12 mouse cellular contexts compared by ENCODE assay signal in genomic region chr5:147630426-147631290, GRCm38 (mm10).
A peak's percentile ranks its signal among the peaks of the same experiment; 100 is the strongest.
DNase-seq lines count a peak whose midpoint lies in the region; ATAC-seq and TF ChIP-seq lines count a peak whose summit lies in the region.
"Had no signal": no experiment of that assay in that cellular context is flagged by ENCODE, and none has a peak within 500 bp of the region (broad histone marks: within the 10 kb centered on the region; RNA-seq: fewer than 3 reads in every experiment).

No protein-coding gene starts in this region.

- DNase-seq in heart, postnatal 25 days (ENCODE audit: low spot score) = no peak
- DNase-seq in lung, postnatal 10 days = peak; percentile 12
- no peak for DNase-seq in lung, postnatal 25 days (ENCODE audit: low spot score)
- DNase-seq in kidney, adult 2 months = peak; percentile 67
- DNase-seq in kidney, postnatal 4 days = peak; percentile 24 to 45
- DNase-seq in cerebellum, postnatal 4 days (ENCODE audit: low spot score in 2 of 2) = no peak
- DNase-seq: cerebellum, postnatal 36 days had no signal

- H3K36me3 ChIP-seq in heart, embryonic 12.5 days = peaks cover 19% of the 10 kb centered on the region
- H3K36me3 ChIP-seq in kidney, adult 2 months (ENCODE audit: control insufficient read depth, insufficient read depth, low read length) = no peaks in the 10 kb centered on the region
- H3K36me3 ChIP-seq: embryonic facial prominence, embryonic 13.5 days; hindbrain, embryonic 12.5 days had no signal

- no peaks in the 10 kb centered on the region for H3K27me3 ChIP-seq in heart, embryonic 12.5 days (replicated peaks)
- H3K27me3 ChIP-seq in kidney, adult 2 months (replicated peaks; ENCODE audit: control insufficient read depth, insufficient read depth, low read length) = no peaks in the 10 kb centered on the region; the same call in 1 of the 2 replicates
- H3K27me3 ChIP-seq: embryonic facial prominence, embryonic 13.5 days; hindbrain, embryonic 12.5 days had no signal

- intact Hi-C loops in heart, postnatal 25 days (cut with DNase I) = no loop called here

- TF ChIP-seq CTCF in kidney, adult 2 months (conservative IDR thresholded peaks at IDR 0.05; ENCODE audit: insufficient read depth, insufficient read length, low read depth, low read length) = no peak

- peaks cover 19% of the 10 kb centered on the region for H3K4me1 ChIP-seq in heart, embryonic 12.5 days (replicated peaks)
- no peaks in the 10 kb centered on the region for H3K4me1 ChIP-seq in kidney, adult 2 months (ENCODE audit: control insufficient read depth, insufficient read depth, low read length)

- no peak for TF ChIP-seq POLR2A in kidney, adult 2 months (IDR thresholded peaks at IDR 0.05; ENCODE audit: low read depth, low read length)

- no peak overlapping the region for H3K4me3 ChIP-seq in heart, embryonic 12.5 days
- no peak overlapping the region for H3K4me3 ChIP-seq in kidney, adult 2 months (ENCODE audit: insufficient read depth, low read depth, low read length)
- H3K4me3 ChIP-seq: embryonic facial prominence, embryonic 13.5 days; hindbrain, embryonic 12.5 days; myocyte had no signal

- peak; percentile 31 for ATAC-seq in heart, embryonic 12.5 days (ENCODE audit: insufficient number of reproducible peaks, low FRiP score)
- ATAC-seq: intestine, embryonic 16.5 days had no signal

- 55% methylated on average over 17 of the region's 17 CpGs for WGBS in heart, embryonic 12.5 days
- WGBS in kidney, adult 2 months = 65% methylated on average over 17 of the region's 17 CpGs

- no peak overlapping the region for H3K4me2 ChIP-seq in heart, embryonic 12.5 days
- H3K4me2 ChIP-seq: embryonic facial prominence, embryonic 13.5 days; hindbrain, embryonic 12.5 days had no signal

- H3K9me3 ChIP-seq in heart, embryonic 12.5 days (replicated peaks) = no peaks in the 10 kb centered on the region
- H3K9me3 ChIP-seq: embryonic facial prominence, embryonic 13.5 days; hindbrain, embryonic 12.5 days had no signal

- H3K9ac ChIP-seq in heart, embryonic 12.5 days = no peak overlapping the region
- H3K9ac ChIP-seq: embryonic facial prominence, embryonic 13.5 days; hindbrain, embryonic 12.5 days had no signal

- H3K27ac ChIP-seq in heart, embryonic 12.5 days (ENCODE audit: poor library complexity, severe bottlenecking) = peak overlapping the region; percentile 53
- H3K27ac ChIP-seq in kidney, adult 2 months (ENCODE audit: insufficient read depth, low read depth, low read length) = 0 out of 2 replicates have a peak overlapping the region, but pooled peaks have one; percentile 6
- H3K27ac ChIP-seq: embryonic facial prominence, embryonic 13.5 days; hindbrain, embryonic 12.5 days had no signal

Comparison
In these comparisons a context has a peak if more than half of its experiments do, and no peak if none do; other contexts are left out.
1. DNase-seq: peak in lung, postnatal 10 days (single experiment), kidney, adult 2 months (single experiment) and kidney, postnatal 4 days (2 of 2); none in heart, postnatal 25 days (single experiment), lung, postnatal 25 days (single experiment) and cerebellum, postnatal 4 days (0 of 2).